Mouse (Mus musculus) embryonic facial prominence, embryonic 10.5 days (tissue): ENCODE measurements at regions not wholly inside any gene's neighbourhood (a gene's known extent, or its start where the extent isn't known, plus 50 kb on each side); places are given as distances from the start of the nearest gene placed in this dataset.

Source experiments
- DNase-seq: peaks from one replicate; pipeline ENCODE4 v3.0.0-alpha.2; 2017; ENCODE audit warnings: low spot score
- H3K27ac ChIP-seq: fragments of 300-500 bp; sonication (generic); replicated peaks from 2 replicates; pipeline ENCODE4 v1.5.1; 2016; ENCODE audit warnings: mild to moderate bottlenecking
- H3K27me3 ChIP-seq: fragments of 300-500 bp; sonication (generic); replicated peaks from 2 replicates; pipeline ENCODE4 v1.6.1; 2016; ENCODE audit warnings: low read depth, mild to moderate bottlenecking; ENCODE audit not compliant: poor library complexity, severe bottlenecking
- H3K36me3 ChIP-seq: fragments of 300-500 bp; sonication (generic); replicated peaks from 2 replicates; pipeline ENCODE4 v1.6.1; 2016; ENCODE audit warnings: mild to moderate bottlenecking, moderate library complexity
- H3K4me1 ChIP-seq: fragments of 300-500 bp; sonication (generic); 2 replicates; pipeline ENCODE4 v1.6.1; 2016
- H3K4me3 ChIP-seq: fragments of 300-500 bp; sonication (generic); 2 replicates; pipeline ENCODE4 v1.5.1; 2016; ENCODE audit warnings: mild to moderate bottlenecking, moderate library complexity
- H3K9me3 ChIP-seq: fragments of 300-500 bp; sonication (generic); 2 replicates; pipeline ENCODE4 v1.6.1; 2016; ENCODE audit warnings: mild to moderate bottlenecking
- WGBS: fragments of 180-500 bp; shearing (Covaris S2); methylation state at CpG from one replicate; pipeline ENCODE4 v1.1.7; 2016; 5-methylcytosine and 5-hydroxymethylcytosine counted together

GRCm38 (mm10) chr13:83075320-83075877 lies 428.4 kb upstream of the Mef2c start:
- 68% methylated on average over 7 of the region's 7 CpGs for WGBS
- DNase-seq, result no peak

GRCm38 (mm10) chr13:83076611-83077010 lies 427.2 kb upstream of the Mef2c start:
- no peaks in the 10 kb centered on the region for H3K9me3 ChIP-seq
- no peaks in the 10 kb centered on the region for H3K27me3 ChIP-seq
- 86% methylated on average over 2 of the region's 2 CpGs for WGBS
- no peak for DNase-seq
- H3K36me3 ChIP-seq, result no peaks in the 10 kb centered on the region
- no peak overlapping the region for H3K27ac ChIP-seq
- no peaks in the 10 kb centered on the region for H3K4me1 ChIP-seq
- no peak overlapping the region for H3K4me3 ChIP-seq

More at GRCm38 (mm10) chr13:83075320-83075877, 428.4 kb upstream of the Mef2c start:
- no peaks in the 10 kb centered on the region for H3K9me3 ChIP-seq
- H3K27me3 ChIP-seq, result no peaks in the 10 kb centered on the region
- no peak overlapping the region for H3K4me3 ChIP-seq
- no peaks in the 10 kb centered on the region for H3K4me1 ChIP-seq
- no peak overlapping the region for H3K27ac ChIP-seq
- no peaks in the 10 kb centered on the region for H3K36me3 ChIP-seq

GRCm38 (mm10) chr13:83077085-83077484 lies 426.7 kb upstream of the Mef2c start:
- H3K27me3 ChIP-seq, result no peaks in the 10 kb centered on the region
- H3K4me1 ChIP-seq, result no peaks in the 10 kb centered on the region
- no peak overlapping the region for H3K4me3 ChIP-seq
- H3K9me3 ChIP-seq, result no peaks in the 10 kb centered on the region
- H3K27ac ChIP-seq, result no peak overlapping the region
- 91% methylated on average over 1 of the region's 1 CpGs for WGBS
- H3K36me3 ChIP-seq, result no peaks in the 10 kb centered on the region
- no peak for DNase-seq

- H3K27me3 ChIP-seq, result no peaks in the 10 kb centered on the region
- H3K36me3 ChIP-seq, result no peaks in the 10 kb centered on the region
- H3K4me1 ChIP-seq, result no peaks in the 10 kb centered on the region
- WGBS, result 76% methylated on average over 1 of the region's 1 CpGs
- H3K27ac ChIP-seq, result no peak overlapping the region
- no peak for DNase-seq
- no peaks in the 10 kb centered on the region for H3K9me3 ChIP-seq
- H3K4me3 ChIP-seq, result no peak overlapping the region
Observed at GRCm38 (mm10) chr13:83079291-83079690, 424.5 kb upstream of the Mef2c start.

GRCm38 (mm10) chr13:83084948-83085347 lies 418.9 kb upstream of the Mef2c start:
- no peak for DNase-seq
- Histone ChIP-seq H3K9me3 (no peaks in the 10 kb centered on the region), H3K27ac (no peak overlapping the region), H3K36me3 (no peaks in the 10 kb centered on the region), H3K4me1 (no peaks in the 10 kb centered on the region), H3K4me3 (no peak overlapping the region), H3K27me3 (no peaks in the 10 kb centered on the region)
- WGBS, result 76% methylated on average over 3 of the region's 3 CpGs

GRCm38 (mm10) chr13:83099908-83100307 lies 403.9 kb upstream of the Mef2c start:
- Histone ChIP-seq H3K4me3 (no peak overlapping the region), H3K4me1 (no peaks in the 10 kb centered on the region), H3K36me3 (no peaks in the 10 kb centered on the region), H3K27ac (no peak overlapping the region), H3K27me3 (no peaks in the 10 kb centered on the region), H3K9me3 (no peaks in the 10 kb centered on the region)
- 74% methylated on average over 1 of the region's 1 CpGs for WGBS
- DNase-seq, result no peak

GRCm38 (mm10) chr13:83110610-83111009 lies 393.2 kb upstream of the Mef2c start:
- Histone ChIP-seq H3K27ac (no peak overlapping the region), H3K4me1 (peaks cover 7% of the 10 kb centered on the region), H3K9me3 (no peaks in the 10 kb centered on the region), H3K36me3 (no peaks in the 10 kb centered on the region), H3K4me3 (no peak overlapping the region), H3K27me3 (no peaks in the 10 kb centered on the region)
- DNase-seq, result no peak
- 90% methylated on average over 3 of the region's 3 CpGs for WGBS

GRCm38 (mm10) chr13:83111503-83111902 lies 392.3 kb upstream of the Mef2c start:
- Histone ChIP-seq H3K27me3 (no peaks in the 10 kb centered on the region), H3K9me3 (no peaks in the 10 kb centered on the region), H3K27ac (no peak overlapping the region), H3K4me3 (no peak overlapping the region), H3K4me1 (peaks cover 7% of the 10 kb centered on the region), H3K36me3 (no peaks in the 10 kb centered on the region)
- DNase-seq, result no peak
- WGBS, result 12% methylated on average over 2 of the region's 2 CpGs

GRCm38 (mm10) chr13:83112323-83112722 lies 391.5 kb upstream of the Mef2c start:
- Histone ChIP-seq H3K9me3 (no peaks in the 10 kb centered on the region), H3K27ac (no peak overlapping the region), H3K4me1 (peaks cover 7% of the 10 kb centered on the region), H3K4me3 (no peak overlapping the region), H3K27me3 (no peaks in the 10 kb centered on the region), H3K36me3 (no peaks in the 10 kb centered on the region)
- no peak for DNase-seq
- WGBS, result 69% methylated on average over 1 of the region's 1 CpGs

- Histone ChIP-seq H3K9me3 (no peaks in the 10 kb centered on the region), H3K27me3 (no peaks in the 10 kb centered on the region), H3K36me3 (no peaks in the 10 kb centered on the region), H3K27ac (no peak overlapping the region), H3K4me1 (peaks cover 7% of the 10 kb centered on the region), H3K4me3 (no peak overlapping the region)
- DNase-seq, result no peak
- 85% methylated on average over 5 of the region's 5 CpGs for WGBS
Observed at GRCm38 (mm10) chr13:83112741-83113140, 391.1 kb upstream of the Mef2c start.

GRCm38 (mm10) chr13:83113808-83114207 lies 390.0 kb upstream of the Mef2c start:
- peaks cover 7% of the 10 kb centered on the region for H3K4me1 ChIP-seq
- no peaks in the 10 kb centered on the region for H3K27me3 ChIP-seq
- no peak for DNase-seq
- no peaks in the 10 kb centered on the region for H3K36me3 ChIP-seq
- H3K4me3 ChIP-seq, result no peak overlapping the region
- H3K27ac ChIP-seq, result no peak overlapping the region
- H3K9me3 ChIP-seq, result no peaks in the 10 kb centered on the region

- DNase-seq, result no peak
- Histone ChIP-seq H3K27ac (no peak overlapping the region), H3K4me3 (no peak overlapping the region), H3K36me3 (no peaks in the 10 kb centered on the region), H3K9me3 (no peaks in the 10 kb centered on the region), H3K4me1 (peaks cover 7% of the 10 kb centered on the region), H3K27me3 (no peaks in the 10 kb centered on the region)
- 87% methylated on average over 2 of the region's 2 CpGs for WGBS
Observed at GRCm38 (mm10) chr13:83114401-83114800, 389.4 kb upstream of the Mef2c start.

- no peak overlapping the region for H3K4me3 ChIP-seq
- peaks cover 7% of the 10 kb centered on the region for H3K4me1 ChIP-seq
- WGBS, result 83% methylated on average over 2 of the region's 2 CpGs
- H3K27ac ChIP-seq, result no peak overlapping the region
- no peaks in the 10 kb centered on the region for H3K36me3 ChIP-seq
- DNase-seq, result no peak
- H3K27me3 ChIP-seq, result no peaks in the 10 kb centered on the region
- H3K9me3 ChIP-seq, result no peaks in the 10 kb centered on the region
Observed at GRCm38 (mm10) chr13:83115691-83116090, 388.1 kb upstream of the Mef2c start.

- DNase-seq, result no peak
- Histone ChIP-seq H3K9me3 (no peaks in the 10 kb centered on the region), H3K4me1 (no peaks in the 10 kb centered on the region), H3K4me3 (no peak overlapping the region), H3K36me3 (no peaks in the 10 kb centered on the region), H3K27ac (no peak overlapping the region), H3K27me3 (no peaks in the 10 kb centered on the region)
- 86% methylated on average over 4 of the region's 4 CpGs for WGBS
Observed at GRCm38 (mm10) chr13:83120343-83120742, 383.5 kb upstream of the Mef2c start.
